Mouse (Mus musculus) heart, embryonic 11.5 days (tissue): Measurements from ENCODE around the gene Afg3l1. TPM values are rescaled to one million over a fixed set of nuclear protein-coding genes. Genes with fewer than 3 reads are reported as not detected.

Experiments
- ATAC-seq: fragments of 200-750 bp; cut with Nextera tagmentation; replicated peaks from 2 replicates; pipeline ENCODE4 v1.8.0; 2017; ENCODE audit warnings: moderate library complexity; ENCODE audit not compliant: insufficient number of reproducible peaks, low FRiP score, low TSS enrichment
- H3K27ac ChIP-seq: fragments of 300-500 bp; sonication (generic); 2 replicates; pipeline ENCODE4 v1.5.1; 2014; ENCODE audit warnings: mild to moderate bottlenecking, low read depth, low read length
- H3K27me3 ChIP-seq: fragments of 300-500 bp; sonication (generic); 2 replicates; pipeline ENCODE4 v1.6.1; 2014; ENCODE audit warnings: mild to moderate bottlenecking, low read length, mixed read lengths; ENCODE audit not compliant: control insufficient read depth, insufficient read depth
- H3K36me3 ChIP-seq: fragments of 300-500 bp; sonication (generic); 2 replicates; pipeline ENCODE4 v1.6.1; 2014; ENCODE audit warnings: mild to moderate bottlenecking, low read length, moderate library complexity, mixed read lengths; ENCODE audit not compliant: control insufficient read depth, insufficient read depth
- H3K4me1 ChIP-seq: fragments of 300-500 bp; sonication (generic); 2 replicates; pipeline ENCODE4 v1.6.1; 2014; ENCODE audit warnings: low read length; ENCODE audit not compliant: control insufficient read depth, insufficient read depth
- H3K4me2 ChIP-seq: fragments of 300-500 bp; sonication (generic); 2 replicates; pipeline ENCODE4 v1.6.1; 2014; ENCODE audit warnings: mild to moderate bottlenecking, moderate library complexity
- H3K4me3 ChIP-seq: fragments of 300-500 bp; sonication (generic); 2 replicates; pipeline ENCODE4 v1.5.1; 2014; ENCODE audit warnings: low read depth, low read length
- H3K9ac ChIP-seq: fragments of 300-500 bp; sonication (generic); 2 replicates; pipeline ENCODE4 v1.6.1; 2014; ENCODE audit warnings: mild to moderate bottlenecking, low read depth, low read length, moderate library complexity
- H3K9me3 ChIP-seq: fragments of 300-500 bp; sonication (generic); replicated peaks from 2 replicates; pipeline ENCODE4 v1.6.1; 2016; ENCODE audit warnings: low read length; ENCODE audit not compliant: control insufficient read depth
- WGBS: fragments of 180-500 bp; shearing (Covaris S2); extraction: QIAGEN DNeasy Blood & Tissue Kit; methylation state at CpG from one replicate; pipeline ENCODE4 v1.1.7; 2014; ENCODE audit not compliant: insufficient replicate concordance; 5-methylcytosine and 5-hydroxymethylcytosine counted together
- polyA plus RNA-seq: library from polyadenylated mRNA; unstranded; fragments of >200 nt; fragmentation: Nextera tagmentation; extraction: Ambion mirVana; gene quantifications from 2 replicates; pipeline ENCODE4 v1.2.1, GENCODE M21; 2014

Gene Afg3l1
- polyA plus RNA-seq, 1 experiment from 2014 or later, result 29.8 TPM

DNA sequence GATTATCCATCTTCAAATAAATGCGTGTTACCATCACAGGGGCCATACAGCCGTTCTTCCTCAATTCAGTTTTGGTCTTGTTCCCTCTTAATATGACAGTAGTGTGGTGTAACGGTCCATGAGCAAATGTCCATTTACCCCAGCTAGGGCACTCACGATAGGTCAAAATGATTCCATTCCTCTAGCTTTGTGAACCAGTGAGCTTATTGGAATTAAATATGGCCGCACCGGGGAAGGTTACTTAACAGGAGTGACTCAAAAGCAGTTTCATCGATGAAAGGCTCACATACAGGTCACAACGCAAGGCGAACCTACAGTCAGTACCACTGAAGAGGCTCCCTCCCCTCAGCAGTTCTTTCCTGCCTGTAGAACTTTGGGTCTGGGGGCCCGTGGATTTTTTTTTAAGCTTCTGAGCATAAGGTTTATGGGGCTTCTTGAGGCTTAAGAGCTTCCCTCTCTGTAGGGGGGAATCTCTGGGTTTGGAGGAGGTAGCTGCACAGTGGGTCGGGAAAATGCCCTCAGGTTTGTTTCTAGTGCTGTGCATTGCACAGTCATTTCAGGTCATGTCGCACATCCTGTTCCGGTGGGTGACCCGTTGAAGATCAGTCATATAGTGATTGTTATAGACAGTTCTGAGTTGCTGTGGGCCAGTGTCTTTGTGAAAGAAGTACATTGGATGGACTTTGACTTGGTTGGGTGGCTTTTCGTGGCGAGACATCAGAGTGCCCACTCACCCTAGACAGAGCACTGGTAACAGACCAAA lies 934 bp downstream of the Afg3l1 start:
- peak overlapping the region; percentile 97 for H3K27ac ChIP-seq
- no peak for ATAC-seq

DNA sequence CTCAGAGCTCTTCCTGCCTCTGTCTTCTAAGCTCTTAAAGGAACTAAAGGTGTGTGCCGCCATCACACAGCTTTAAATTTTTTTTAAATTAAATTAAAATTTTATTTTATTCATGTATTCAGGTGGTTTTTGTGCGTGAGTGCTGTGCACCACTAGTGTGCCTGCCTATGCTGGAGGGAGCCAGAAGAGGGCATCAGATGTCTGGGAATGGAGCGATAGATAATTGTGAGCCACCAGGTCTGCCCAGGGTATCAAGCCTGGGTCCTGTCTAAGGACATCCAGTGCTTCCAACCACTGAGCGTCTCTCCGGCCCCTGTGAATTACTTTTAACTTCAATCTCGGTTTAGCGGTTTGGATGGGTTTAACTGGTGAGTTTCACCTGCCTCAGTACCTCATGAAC lies 4.9 kb downstream of the Afg3l1 start:
- H3K4me1 ChIP-seq, result peaks cover 9% of the 10 kb centered on the region
- H3K4me3 ChIP-seq, result no peak overlapping the region
- no peak for ATAC-seq
- H3K9ac ChIP-seq, result no peak overlapping the region
- no peaks in the 10 kb centered on the region for H3K9me3 ChIP-seq
- no peak overlapping the region for H3K27ac ChIP-seq
- H3K4me2 ChIP-seq, result no peak overlapping the region
- no peaks in the 10 kb centered on the region for H3K27me3 ChIP-seq
- 88% methylated on average over 7 of the region's 7 CpGs for WGBS
- H3K36me3 ChIP-seq, result peaks cover 31% of the 10 kb centered on the region

More for the DNA sequence above, 934 bp downstream of the Afg3l1 start:
- H3K36me3 ChIP-seq, result peaks cover 12% of the 10 kb centered on the region
- H3K9me3 ChIP-seq, result no peaks in the 10 kb centered on the region
- H3K4me2 ChIP-seq, result peak overlapping the region; percentile 89
- H3K27me3 ChIP-seq, result no peaks in the 10 kb centered on the region
- 36% methylated on average over 16 of the region's 16 CpGs for WGBS
- H3K4me1 ChIP-seq, result peaks cover 9% of the 10 kb centered on the region
- peak overlapping the region; percentile 90 for H3K4me3 ChIP-seq
- H3K9ac ChIP-seq, result peak overlapping the region; percentile 88

DNA sequence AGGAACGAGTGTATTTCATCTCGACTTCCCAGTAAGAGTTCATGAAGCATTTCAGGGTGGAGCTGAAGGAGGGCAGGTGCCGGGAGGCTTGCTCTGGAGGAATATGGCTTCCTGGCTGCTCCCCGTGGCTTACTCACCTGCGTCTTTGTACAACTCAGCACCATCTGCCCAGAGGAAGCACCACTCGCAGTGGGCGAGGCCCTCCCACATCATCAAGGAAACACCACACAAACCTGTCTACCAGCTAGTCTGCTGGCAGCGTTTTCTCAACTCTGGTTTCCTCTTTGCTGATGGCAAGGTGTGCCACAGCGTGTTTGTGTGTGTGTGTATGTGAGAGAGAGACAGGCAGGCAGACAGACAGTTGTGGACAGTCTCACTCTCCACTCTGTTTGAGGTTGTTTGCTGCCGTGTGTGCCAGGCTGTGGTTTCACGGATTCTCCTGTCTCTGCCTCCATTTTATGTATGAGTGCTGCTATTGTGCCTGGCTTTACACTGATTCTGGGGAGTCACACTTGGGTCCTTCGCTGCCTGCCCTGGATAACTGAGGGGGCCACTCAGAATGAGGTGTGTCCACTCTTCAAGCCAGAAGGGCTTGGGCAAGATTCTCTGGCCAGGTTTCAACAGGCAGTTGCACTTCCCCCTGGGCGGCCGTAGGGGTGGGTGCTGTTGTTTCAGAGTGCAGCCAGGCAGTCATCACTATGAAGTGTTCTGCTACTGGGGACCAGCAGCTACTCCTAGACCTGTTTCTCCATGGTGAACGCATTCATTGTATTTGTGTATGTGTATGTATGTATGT lies 13.8 kb downstream of the Afg3l1 start:
- H3K9ac ChIP-seq, result no peak overlapping the region
- no peak for ATAC-seq
- no peak overlapping the region for H3K27ac ChIP-seq
- no peaks in the 10 kb centered on the region for H3K27me3 ChIP-seq
- no peaks in the 10 kb centered on the region for H3K9me3 ChIP-seq
- H3K36me3 ChIP-seq, result peaks cover 59% of the 10 kb centered on the region
- 89% methylated on average over 15 of the region's 15 CpGs for WGBS
- H3K4me2 ChIP-seq, result no peak overlapping the region
- no peaks in the 10 kb centered on the region for H3K4me1 ChIP-seq
- no peak overlapping the region for H3K4me3 ChIP-seq

DNA sequence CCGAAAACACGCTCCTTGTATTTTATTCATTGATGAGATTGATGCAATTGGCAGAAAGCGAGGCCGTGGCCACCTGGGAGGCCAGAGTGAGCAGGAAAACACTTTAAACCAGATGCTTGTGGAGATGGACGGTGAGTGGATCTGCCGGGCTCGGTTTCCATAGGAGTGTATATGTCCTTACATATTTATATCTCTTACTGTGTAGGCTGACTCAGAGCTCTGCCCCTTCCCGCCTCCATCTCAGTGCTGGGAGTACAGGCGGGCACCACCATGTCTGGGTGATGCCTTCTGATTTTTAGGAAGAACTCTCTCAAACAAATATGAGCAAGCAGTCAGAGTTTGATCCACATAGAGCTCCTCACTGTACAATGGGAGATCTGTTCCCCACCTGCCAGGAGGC lies 15.2 kb downstream of the Afg3l1 start:
- Histone ChIP-seq H3K9ac (no peak overlapping the region), H3K4me1 (no peaks in the 10 kb centered on the region), H3K4me3 (no peak overlapping the region), H3K36me3 (peaks cover 53% of the 10 kb centered on the region), H3K9me3 (no peaks in the 10 kb centered on the region), H3K4me2 (no peak overlapping the region), H3K27ac (no peak overlapping the region), H3K27me3 (no peaks in the 10 kb centered on the region)
- no peak for ATAC-seq
- WGBS, result 93% methylated on average over 9 of the region's 9 CpGs

DNA sequence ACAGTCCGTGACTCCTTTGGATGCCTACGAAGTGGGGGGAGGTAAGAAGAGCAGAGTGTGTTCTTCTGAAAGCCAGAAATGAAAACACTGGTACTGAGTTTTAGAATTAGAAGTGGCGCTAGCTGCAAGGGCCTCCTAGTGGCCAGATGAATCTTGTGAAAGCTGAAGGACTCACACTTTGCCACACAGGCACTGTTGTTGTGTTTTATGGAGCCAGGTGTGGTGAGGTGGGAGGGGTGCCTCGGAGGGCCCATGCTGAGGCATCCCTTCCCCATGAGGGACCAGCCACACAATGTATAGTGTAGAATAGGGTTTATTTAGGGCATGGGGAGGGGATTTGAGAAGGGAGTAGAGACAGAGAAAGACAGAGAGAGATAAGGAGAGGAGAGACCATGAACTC lies 20.0 kb downstream of the Afg3l1 start:
- Histone ChIP-seq H3K9ac (no peak overlapping the region), H3K4me3 (no peak overlapping the region), H3K36me3 (peaks cover 58% of the 10 kb centered on the region), H3K9me3 (no peaks in the 10 kb centered on the region), H3K4me1 (no peaks in the 10 kb centered on the region), H3K4me2 (no peak overlapping the region), H3K27me3 (no peaks in the 10 kb centered on the region), H3K27ac (no peak overlapping the region)
- WGBS, result 86% methylated on average over 4 of the region's 4 CpGs
- ATAC-seq, result no peak

DNA sequence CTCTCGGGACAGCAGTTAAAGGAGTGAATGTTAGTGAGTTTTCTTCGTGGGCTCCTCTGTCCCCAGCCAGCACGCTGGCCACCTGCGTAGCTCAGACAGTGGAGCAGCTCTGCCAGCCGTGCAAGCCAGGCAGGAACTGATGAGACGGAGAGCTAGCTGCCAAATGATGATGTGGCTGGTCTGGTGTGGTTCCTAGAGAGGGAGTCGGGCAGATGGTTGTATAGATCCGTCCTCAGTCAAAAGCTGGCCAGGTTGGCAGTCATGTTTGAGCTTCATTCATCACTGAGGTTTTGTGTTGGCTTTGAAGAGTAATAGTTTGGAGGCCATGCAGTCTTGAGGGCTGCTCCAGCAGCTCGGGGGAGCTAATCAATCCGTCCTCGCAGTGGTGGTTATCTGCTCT lies 21.3 kb downstream of the Afg3l1 start:
- Histone ChIP-seq H3K36me3 (peaks cover 65% of the 10 kb centered on the region), H3K27me3 (no peaks in the 10 kb centered on the region), H3K4me1 (no peaks in the 10 kb centered on the region), H3K4me2 (no peak overlapping the region), H3K9ac (no peak overlapping the region), H3K27ac (no peak overlapping the region), H3K4me3 (no peak overlapping the region), H3K9me3 (no peaks in the 10 kb centered on the region; the same call in 1 of the 2 replicates)
- no peak for ATAC-seq
- WGBS, result 84% methylated on average over 11 of the region's 11 CpGs

DNA sequence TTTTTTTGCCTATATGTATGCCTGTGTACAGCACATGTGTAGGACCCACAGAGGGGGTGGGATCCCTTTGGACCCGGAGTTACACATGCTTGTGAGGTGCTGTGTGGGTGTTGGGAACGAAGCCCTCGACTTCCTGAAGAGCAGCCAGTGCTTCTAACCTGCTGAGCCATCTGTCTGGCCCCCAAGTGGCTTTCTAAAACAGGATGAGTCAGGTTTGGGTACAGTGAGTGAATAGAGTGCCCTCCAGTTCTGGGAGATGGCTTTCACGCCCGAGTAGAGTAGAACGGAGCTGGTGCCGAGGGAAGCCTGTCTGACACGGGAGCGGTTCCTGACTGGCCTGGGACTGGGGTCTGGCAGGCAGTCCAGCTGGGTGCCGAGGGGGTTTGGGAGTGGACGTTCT lies 21.9 kb downstream of the Afg3l1 start:
- ATAC-seq, result no peak
- WGBS, result 92% methylated on average over 11 of the region's 11 CpGs

DNA sequence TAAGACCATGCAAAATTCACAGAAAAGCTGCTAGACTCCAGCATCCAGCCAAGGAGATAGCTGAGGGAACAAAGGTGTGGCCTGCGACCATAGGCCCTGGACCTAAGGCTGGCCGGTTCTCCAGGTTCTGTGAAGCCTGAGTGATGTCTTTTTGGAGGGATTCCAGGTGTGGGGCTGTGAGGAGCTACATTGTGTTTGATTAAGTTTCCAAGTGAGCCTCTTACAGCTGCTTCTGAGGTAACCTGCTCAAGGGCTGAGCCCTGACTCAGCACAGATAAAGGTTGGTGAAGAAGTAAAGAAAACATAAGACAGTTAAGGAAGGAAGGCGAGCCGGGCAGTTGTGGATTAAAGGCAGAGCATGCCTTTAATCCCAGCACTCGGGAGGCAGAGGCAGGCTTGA lies 24.5 kb downstream of the Afg3l1 start:
- Histone ChIP-seq H3K27ac (no peak overlapping the region), H3K9ac (no peak overlapping the region), H3K9me3 (no peaks in the 10 kb centered on the region; the same call in 1 of the 2 replicates), H3K4me1 (no peaks in the 10 kb centered on the region), H3K4me3 (no peak overlapping the region), H3K4me2 (no peak overlapping the region), H3K36me3 (peaks cover 52% of the 10 kb centered on the region), H3K27me3 (no peaks in the 10 kb centered on the region)
- ATAC-seq, result no peak
- WGBS, result 94% methylated on average over 5 of the region's 5 CpGs

More for the DNA sequence above, 21.9 kb downstream of the Afg3l1 start:
- H3K4me1 ChIP-seq, result no peaks in the 10 kb centered on the region
- no peaks in the 10 kb centered on the region for H3K27me3 ChIP-seq
- no peak overlapping the region for H3K4me2 ChIP-seq
- no peak overlapping the region for H3K9ac ChIP-seq
- no peaks in the 10 kb centered on the region; the same call in 1 of the 2 replicates for H3K9me3 ChIP-seq
- peaks cover 62% of the 10 kb centered on the region for H3K36me3 ChIP-seq
- H3K27ac ChIP-seq, result no peak overlapping the region
- H3K4me3 ChIP-seq, result no peak overlapping the region
